Mouse (Mus musculus) heart, postnatal 0 days (tissue): ENCODE measurements at regions not wholly inside any gene's neighbourhood (a gene's known extent, or its start where the extent isn't known, plus 50 kb on each side); places are given as distances from the start of the nearest gene placed in this dataset.

Source experiments
- ATAC-seq: fragments of 200-750 bp; cut with Nextera tagmentation; 2 replicates; pipeline ENCODE4 v1.8.0; 2017; ENCODE audit warnings: low read depth, moderate number of reproducible peaks, moderate library complexity; ENCODE audit not compliant: insufficient read depth
- DNase-seq: peaks from one replicate; pipeline ENCODE4 v3.0.0-alpha.2; 2016; ENCODE audit warnings: low spot score
- H3K27ac ChIP-seq: fragments of 300-500 bp; sonication (generic); 2 replicates; pipeline ENCODE4 v1.5.1; 2014; ENCODE audit warnings: low read depth, mild to moderate bottlenecking
- H3K27me3 ChIP-seq: fragments of 300-500 bp; sonication (generic); 2 replicates; pipeline ENCODE4 v1.6.1; 2014; ENCODE audit warnings: low read length, mixed read lengths; ENCODE audit not compliant: control insufficient read depth, insufficient read depth
- H3K36me3 ChIP-seq: fragments of 300-500 bp; sonication (generic); replicated peaks from 2 replicates; pipeline ENCODE4 v1.6.1; 2014; ENCODE audit warnings: low read length, mixed read lengths; ENCODE audit not compliant: control insufficient read depth, insufficient read depth
- H3K4me1 ChIP-seq: fragments of 300-500 bp; sonication (generic); 2 replicates; pipeline ENCODE4 v1.6.1; 2014; ENCODE audit warnings: antibody characterized with exemption; ENCODE audit not compliant: control insufficient read depth, insufficient read depth
- H3K4me2 ChIP-seq: fragments of 300-500 bp; sonication (generic); 2 replicates; pipeline ENCODE4 v1.6.1; 2014; ENCODE audit warnings: low read depth, mild to moderate bottlenecking, low read length, moderate library complexity
- H3K4me3 ChIP-seq: fragments of 300-500 bp; sonication (generic); 2 replicates; pipeline ENCODE4 v1.5.1; 2014; ENCODE audit warnings: low read depth, low read length
- H3K9ac ChIP-seq: fragments of 300-500 bp; sonication (generic); replicated peaks from 2 replicates; pipeline ENCODE4 v1.6.1; 2014; ENCODE audit warnings: low read depth, low read length, mixed read lengths
- H3K9me3 ChIP-seq: fragments of 300-500 bp; sonication (generic); replicated peaks from 2 replicates; pipeline ENCODE4 v1.6.1; 2016; ENCODE audit warnings: low read length; ENCODE audit not compliant: control insufficient read depth
- CTCF ChIP-seq: IDR thresholded peaks from 2 replicates; pipeline ENCODE4 v1.5.1; 2016; ENCODE audit warnings: antibody characterized with exemption, control low read depth, low read depth
- EP300 ChIP-seq: IDR thresholded peaks from 2 replicates; pipeline ENCODE4 v1.6.1; 2016; ENCODE audit warnings: antibody characterized with exemption, low read depth
- WGBS: fragments of 180-500 bp; shearing (Covaris S2); extraction: QIAGEN DNeasy Blood & Tissue Kit; methylation state at CpG from one replicate; pipeline ENCODE4 v1.1.7; 2014; 5-methylcytosine and 5-hydroxymethylcytosine counted together

DNA sequence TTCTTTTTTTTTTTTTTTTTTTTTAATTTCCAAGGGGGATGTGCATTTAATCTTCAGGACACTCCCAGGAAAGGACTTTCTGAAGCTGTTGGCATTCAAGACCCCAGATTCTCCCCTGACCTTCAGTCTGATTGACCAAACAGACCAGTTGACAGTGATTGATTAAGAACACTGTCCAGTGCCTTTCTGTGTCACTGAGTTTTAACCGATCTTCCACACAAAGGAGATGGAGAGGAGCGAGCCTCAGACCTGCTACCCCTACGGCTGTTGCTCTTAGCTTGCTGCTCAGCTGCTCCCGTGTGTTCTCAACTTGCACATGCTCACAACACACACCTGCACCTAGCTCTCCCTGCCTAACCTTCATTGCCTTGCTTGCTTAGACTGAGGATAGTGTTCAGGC lies 149.7 kb upstream of the Ferd3l start:
- DNase-seq: no peak
- no peaks in the 10 kb centered on the region for H3K9me3 ChIP-seq

DNA sequence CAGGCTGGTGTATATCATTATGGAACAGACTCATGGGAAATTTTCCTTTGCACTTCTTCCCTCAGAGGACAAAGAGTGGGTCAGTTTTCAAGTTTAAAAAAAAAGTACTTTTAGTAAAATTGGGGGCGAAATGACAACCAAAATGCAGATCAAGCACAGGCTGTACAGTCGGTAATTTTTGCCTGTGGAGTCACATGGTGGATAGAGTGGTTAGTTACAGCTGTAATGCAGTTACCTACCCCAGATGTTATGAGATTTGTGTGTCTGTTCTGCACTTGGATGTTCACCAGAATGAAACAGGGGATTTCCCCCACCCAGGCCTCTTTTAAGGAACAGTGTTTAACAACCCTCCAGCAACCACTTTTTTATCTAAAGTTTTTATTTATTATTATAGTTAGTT lies 148.3 kb upstream of the Ferd3l start:
- Histone ChIP-seq H3K36me3 (no peaks in the 10 kb centered on the region), H3K9ac (no peak overlapping the region), H3K27me3 (no peaks in the 10 kb centered on the region), H3K4me2 (no peak overlapping the region), H3K9me3 (no peaks in the 10 kb centered on the region), H3K4me3 (no peak overlapping the region), H3K4me1 (no peaks in the 10 kb centered on the region), H3K27ac (no peak overlapping the region)
- ATAC-seq (no peak), DNase-seq (no peak)
- 66% methylated on average over 2 of the region's 2 CpGs for WGBS
- TF ChIP-seq EP300 (no peak), CTCF (no peak)

More for the DNA sequence above, 149.7 kb upstream of the Ferd3l start:
- no peak overlapping the region for H3K4me3 ChIP-seq
- H3K4me2 ChIP-seq: no peak overlapping the region
- no peak overlapping the region for H3K27ac ChIP-seq
- no peaks in the 10 kb centered on the region for H3K27me3 ChIP-seq
- TF ChIP-seq EP300: no peak
- TF ChIP-seq CTCF: no peak
- no peak for ATAC-seq
- H3K9ac ChIP-seq: no peak overlapping the region
- H3K4me1 ChIP-seq: no peaks in the 10 kb centered on the region
- no peaks in the 10 kb centered on the region for H3K36me3 ChIP-seq
- 38% methylated on average over 4 of the region's 4 CpGs for WGBS

DNA sequence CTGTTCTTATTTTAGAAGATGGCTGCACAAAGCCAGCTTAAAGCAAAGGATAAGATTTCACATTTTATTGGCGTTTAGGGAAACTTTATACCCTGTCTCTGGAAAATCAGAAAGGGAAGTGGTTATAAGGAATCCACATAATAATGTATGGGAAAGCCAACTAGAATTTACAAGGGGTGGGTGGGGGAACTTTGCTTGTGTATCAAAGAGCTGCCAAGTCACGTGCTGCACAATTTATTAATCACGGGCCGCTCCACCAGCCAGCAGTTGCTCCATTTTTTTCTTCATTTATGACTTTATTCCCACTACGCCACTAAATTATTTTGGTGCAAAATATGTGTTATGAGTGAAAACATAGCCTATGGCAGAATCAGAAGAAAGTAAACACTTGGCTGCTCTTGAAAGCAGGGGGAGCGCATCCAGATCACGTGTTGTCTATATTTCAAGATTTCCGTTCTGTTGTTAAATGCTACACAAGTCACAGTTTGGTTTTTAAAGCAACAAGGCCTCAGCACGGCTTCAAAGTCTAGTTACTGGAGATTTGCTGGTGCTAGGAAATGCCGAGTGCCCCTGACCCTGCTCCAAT lies 123.9 kb upstream of the Ferd3l start:
- no peak overlapping the region for H3K27ac ChIP-seq
- no peaks in the 10 kb centered on the region for H3K9me3 ChIP-seq
- no peak for DNase-seq
- no peaks in the 10 kb centered on the region for H3K27me3 ChIP-seq
- no peaks in the 10 kb centered on the region for H3K36me3 ChIP-seq
- WGBS: 77% methylated on average over 10 of the region's 10 CpGs
- no peak overlapping the region for H3K9ac ChIP-seq
- H3K4me2 ChIP-seq: no peak overlapping the region
- ATAC-seq: no peak
- H3K4me1 ChIP-seq: no peaks in the 10 kb centered on the region
- no peak overlapping the region for H3K4me3 ChIP-seq
- TF ChIP-seq EP300: no peak
- no peak for TF ChIP-seq CTCF

DNA sequence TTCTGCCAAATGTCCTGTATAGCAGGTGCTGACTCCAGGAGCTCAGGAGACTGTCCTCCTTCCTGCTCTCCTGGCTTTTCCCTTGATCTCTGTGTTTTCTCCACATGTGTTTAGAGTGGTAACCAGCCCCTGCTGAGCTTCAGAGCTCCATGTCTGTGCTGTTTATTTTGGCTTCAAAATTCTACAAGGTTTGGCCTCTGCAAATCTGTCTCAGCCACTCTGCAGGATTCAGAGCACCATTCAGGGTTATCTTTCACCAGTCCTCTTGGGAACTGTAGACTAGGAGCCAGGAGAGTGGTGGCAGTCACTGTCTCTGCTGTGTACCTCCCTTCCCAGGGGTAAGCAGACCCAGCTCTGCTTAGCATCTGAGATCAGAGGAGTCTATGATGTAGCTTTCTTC lies 102.7 kb upstream of the Ferd3l start:
- Histone ChIP-seq H3K27me3 (no peaks in the 10 kb centered on the region), H3K27ac (no peak overlapping the region), H3K9ac (no peak overlapping the region), H3K4me2 (no peak overlapping the region), H3K9me3 (no peaks in the 10 kb centered on the region), H3K4me3 (no peak overlapping the region), H3K36me3 (no peaks in the 10 kb centered on the region), H3K4me1 (no peaks in the 10 kb centered on the region)
- ATAC-seq (no peak), DNase-seq (no peak)
- TF ChIP-seq CTCF (no peak), EP300 (no peak)

DNA sequence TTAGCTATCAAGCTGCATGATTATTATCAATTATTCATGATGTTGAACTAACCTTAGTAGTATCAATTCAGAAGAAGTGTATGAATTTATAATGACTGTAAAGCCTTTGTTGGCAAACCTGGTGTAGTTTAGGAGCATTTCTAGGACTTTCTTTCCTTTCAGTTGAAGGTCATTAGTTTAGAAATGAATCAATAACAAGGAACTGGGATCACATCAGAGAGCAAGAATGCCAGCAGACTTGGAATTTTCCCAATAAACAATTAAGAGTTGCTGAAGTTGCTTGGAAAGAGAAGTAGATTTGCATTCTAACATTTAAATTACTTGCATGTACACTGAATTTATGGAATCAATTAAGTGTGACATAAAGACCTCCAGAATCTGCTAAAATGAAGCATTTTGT lies 79.1 kb upstream of the Ferd3l start:
- Histone ChIP-seq H3K4me2 (no peak overlapping the region), H3K27ac (no peak overlapping the region), H3K4me1 (no peaks in the 10 kb centered on the region), H3K9me3 (no peaks in the 10 kb centered on the region), H3K36me3 (no peaks in the 10 kb centered on the region), H3K27me3 (no peaks in the 10 kb centered on the region), H3K9ac (no peak overlapping the region), H3K4me3 (no peak overlapping the region)
- DNase-seq (no peak), ATAC-seq (no peak)
- TF ChIP-seq EP300: no peak
- no peak for TF ChIP-seq CTCF

DNA sequence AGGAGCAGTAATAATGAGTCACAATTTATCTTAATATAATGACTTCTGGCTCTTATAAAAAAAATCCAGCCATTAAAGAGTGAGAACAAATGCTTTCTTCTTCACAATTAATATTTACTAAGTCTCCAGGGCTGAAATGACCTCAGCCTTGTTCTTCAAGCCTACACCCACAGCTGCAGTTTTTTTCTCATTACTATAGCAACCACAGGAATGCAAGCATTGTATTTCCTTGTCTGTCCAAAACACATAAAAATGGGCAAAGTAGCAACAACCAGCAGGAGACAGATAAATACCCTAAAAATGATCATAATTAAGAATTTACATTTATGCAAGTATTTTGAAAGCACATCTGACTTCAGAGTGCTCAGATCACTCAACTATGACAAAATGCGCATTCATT lies 76.5 kb upstream of the Ferd3l start:
- H3K9ac ChIP-seq: no peak overlapping the region
- no peak for DNase-seq
- WGBS: 71% methylated on average over 1 of the region's 1 CpGs

More for the DNA sequence above, 76.5 kb upstream of the Ferd3l start:
- H3K9me3 ChIP-seq: no peaks in the 10 kb centered on the region
- H3K4me1 ChIP-seq: no peaks in the 10 kb centered on the region
- H3K27me3 ChIP-seq: no peaks in the 10 kb centered on the region
- TF ChIP-seq CTCF: no peak
- no peak for TF ChIP-seq EP300
- no peak overlapping the region for H3K4me2 ChIP-seq
- H3K27ac ChIP-seq: no peak overlapping the region
- no peak for ATAC-seq
- H3K4me3 ChIP-seq: no peak overlapping the region
- no peaks in the 10 kb centered on the region for H3K36me3 ChIP-seq
